Mouse (Mus musculus): ENCODE measurements around the gene AI413582.

DNA sequence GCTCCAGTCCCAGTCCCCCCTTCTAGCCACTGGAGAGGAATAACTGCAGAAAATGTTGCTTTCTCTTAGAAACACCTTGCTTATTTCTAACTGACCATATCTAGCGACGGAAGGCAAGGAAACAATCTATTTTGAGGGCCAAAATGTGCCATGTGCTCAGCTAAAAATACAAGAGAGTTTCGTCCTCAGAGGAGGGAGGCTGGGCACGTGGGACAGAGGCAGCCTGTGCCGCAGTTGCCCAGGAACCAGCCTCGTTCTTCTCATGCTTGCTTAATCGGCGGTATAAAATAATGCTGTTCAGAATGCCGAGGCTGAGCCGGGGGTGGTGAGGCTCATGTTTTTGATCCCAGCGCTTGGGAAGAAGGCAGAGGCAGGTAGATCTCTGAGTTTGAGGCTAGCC lies 21.0 kb downstream of the AI413582 start:
- no peak for TF ChIP-seq CTCF (IDR thresholded peaks at IDR 0.05; ENCODE audit: low read depth, low read length)
- TF ChIP-seq POLR2A (IDR thresholded peaks at IDR 0.05; ENCODE audit: borderline replicate concordance, low read depth, low read length): no peak
